Mouse (Mus musculus): ENCODE results near the gene Lilrb4a.
"Not testable (repeated sequence)": the region's sequence is repeated elsewhere in the genome, so short reads cannot be mapped to it uniquely, and the experiment has no call there.

The Lilrb4a gene

GRCm38 (mm10) chr10:51490691-51491090 is at the start of gene Lilrb4a:
Lilrb4a (plus strand) TSS chr10:51490956.
- H3K4me1 ChIP-seq (replicated peaks; ENCODE audit: low read depth, low read length); H3K36me3 ChIP-seq (ENCODE audit: insufficient read depth, low read length); H3K4me3 ChIP-seq (replicated peaks; ENCODE audit: low read length); H3K9me3 ChIP-seq (ENCODE audit: low read length); H3K27me3 ChIP-seq (ENCODE audit: insufficient read depth, low read length): not testable (repeated sequence)

- TF ChIP-seq POU5F1 (IDR thresholded peaks at IDR 0.05; ENCODE audit: borderline replicate concordance, low read length) (no peak), NANOG (IDR thresholded peaks at IDR 0.05; ENCODE audit: borderline replicate concordance, low read length) (no peak), CTCF (conservative IDR thresholded peaks at IDR 0.05; ENCODE audit: low read length) (no peak)
- H3K9me3 ChIP-seq (ENCODE audit: low read length): no peaks in the 10 kb centered on the region
- no peak overlapping the region for H3K4me3 ChIP-seq (replicated peaks; ENCODE audit: low read length)
These were observed 39.1 kb upstream of the Lilrb4a start for GRCm38 (mm10) chr10:51451610-51452009.

GRCm38 (mm10) chr10:51453616-51454298 is 37.0 kb upstream of the Lilrb4a start:
- no peak overlapping the region for H3K4me3 ChIP-seq (replicated peaks; ENCODE audit: low read length)
- no peaks in the 10 kb centered on the region for H3K9me3 ChIP-seq (ENCODE audit: low read length)
- H3K27me3 ChIP-seq (ENCODE audit: insufficient read depth, low read length): no peaks in the 10 kb centered on the region
- no peak for TF ChIP-seq POU5F1 (IDR thresholded peaks at IDR 0.05; ENCODE audit: borderline replicate concordance, low read length)
- no peak for TF ChIP-seq NANOG (IDR thresholded peaks at IDR 0.05; ENCODE audit: borderline replicate concordance, low read length)
- TF ChIP-seq CTCF (conservative IDR thresholded peaks at IDR 0.05; ENCODE audit: low read length): no peak
- H3K36me3 ChIP-seq (ENCODE audit: insufficient read depth, low read length): no peaks in the 10 kb centered on the region
- H3K4me1 ChIP-seq (replicated peaks; ENCODE audit: low read depth, low read length): no peaks in the 10 kb centered on the region

More at GRCm38 (mm10) chr10:51451610-51452009, 39.1 kb upstream of the Lilrb4a start:
- Histone ChIP-seq H3K4me1 (replicated peaks; ENCODE audit: low read depth, low read length) (no peaks in the 10 kb centered on the region), H3K36me3 (ENCODE audit: insufficient read depth, low read length) (no peaks in the 10 kb centered on the region), H3K27me3 (ENCODE audit: insufficient read depth, low read length) (no peaks in the 10 kb centered on the region)

GRCm38 (mm10) chr10:51454365-51454764 is 36.4 kb upstream of the Lilrb4a start:
- Histone ChIP-seq H3K9me3 (ENCODE audit: low read length) (no peaks in the 10 kb centered on the region), H3K36me3 (ENCODE audit: insufficient read depth, low read length) (no peaks in the 10 kb centered on the region), H3K4me3 (replicated peaks; ENCODE audit: low read length) (no peak overlapping the region), H3K4me1 (replicated peaks; ENCODE audit: low read depth, low read length) (no peaks in the 10 kb centered on the region), H3K27me3 (ENCODE audit: insufficient read depth, low read length) (no peaks in the 10 kb centered on the region)
- TF ChIP-seq NANOG (IDR thresholded peaks at IDR 0.05; ENCODE audit: borderline replicate concordance, low read length) (no peak), POU5F1 (IDR thresholded peaks at IDR 0.05; ENCODE audit: borderline replicate concordance, low read length) (no peak), CTCF (conservative IDR thresholded peaks at IDR 0.05; ENCODE audit: low read length) (no peak)

- no peaks in the 10 kb centered on the region for H3K4me1 ChIP-seq (replicated peaks; ENCODE audit: low read depth, low read length)
- TF ChIP-seq CTCF (conservative IDR thresholded peaks at IDR 0.05; ENCODE audit: low read length): no peak
- TF ChIP-seq NANOG (IDR thresholded peaks at IDR 0.05; ENCODE audit: borderline replicate concordance, low read length): no peak
- no peak for TF ChIP-seq POU5F1 (IDR thresholded peaks at IDR 0.05; ENCODE audit: borderline replicate concordance, low read length)
- no peaks in the 10 kb centered on the region for H3K27me3 ChIP-seq (ENCODE audit: insufficient read depth, low read length)
- H3K4me3 ChIP-seq (replicated peaks; ENCODE audit: low read length): no peak overlapping the region
- no peaks in the 10 kb centered on the region for H3K9me3 ChIP-seq (ENCODE audit: low read length)
- no peaks in the 10 kb centered on the region for H3K36me3 ChIP-seq (ENCODE audit: insufficient read depth, low read length)
These were observed 35.0 kb upstream of the Lilrb4a start for GRCm38 (mm10) chr10:51455762-51456161.

GRCm38 (mm10) chr10:51456369-51456768 is 34.4 kb upstream of the Lilrb4a start:
- Histone ChIP-seq H3K36me3 (ENCODE audit: insufficient read depth, low read length) (no peaks in the 10 kb centered on the region), H3K27me3 (ENCODE audit: insufficient read depth, low read length) (no peaks in the 10 kb centered on the region), H3K4me3 (replicated peaks; ENCODE audit: low read length) (no peak overlapping the region), H3K9me3 (ENCODE audit: low read length) (peaks cover under 1% of the 10 kb centered on the region; the same call in 1 of the 2 replicates), H3K4me1 (replicated peaks; ENCODE audit: low read depth, low read length) (no peaks in the 10 kb centered on the region)
- no peak for TF ChIP-seq NANOG (IDR thresholded peaks at IDR 0.05; ENCODE audit: borderline replicate concordance, low read length)
- no peak for TF ChIP-seq CTCF (conservative IDR thresholded peaks at IDR 0.05; ENCODE audit: low read length)

- H3K4me1 ChIP-seq (replicated peaks; ENCODE audit: low read depth, low read length): peaks cover 25% of the 10 kb centered on the region
- TF ChIP-seq POU5F1 (IDR thresholded peaks at IDR 0.05; ENCODE audit: borderline replicate concordance, low read length) (peak; percentile 36; the same call in 1 of the 2 replicates), NANOG (IDR thresholded peaks at IDR 0.05; ENCODE audit: borderline replicate concordance, low read length) (peak; percentile 96)
- not testable (repeated sequence) for H3K9me3 ChIP-seq (ENCODE audit: low read length); H3K36me3 ChIP-seq (ENCODE audit: insufficient read depth, low read length); H3K27me3 ChIP-seq (ENCODE audit: insufficient read depth, low read length); H3K4me3 ChIP-seq (replicated peaks; ENCODE audit: low read length)
These were observed 27.0 kb upstream of the Lilrb4a start for GRCm38 (mm10) chr10:51463800-51464199.

GRCm38 (mm10) chr10:51480397-51480796 is 10.4 kb upstream of the Lilrb4a start, which contains the start of the genes Gm49339 and Lilr4b:
Gm49339 (plus strand) TSS chr10:51480612.
Lilr4b (plus strand) TSS chr10:51480632.
- not testable (repeated sequence) for H3K4me3 ChIP-seq (replicated peaks; ENCODE audit: low read length); H3K4me1 ChIP-seq (replicated peaks; ENCODE audit: low read depth, low read length); H3K36me3 ChIP-seq (ENCODE audit: insufficient read depth, low read length); H3K9me3 ChIP-seq (ENCODE audit: low read length); H3K27me3 ChIP-seq (ENCODE audit: insufficient read depth, low read length)

GRCm38 (mm10) chr10:51520021-51520420 is 29.3 kb downstream of the Lilrb4a start:
- no peak overlapping the region for H3K4me3 ChIP-seq (replicated peaks; ENCODE audit: low read length)
- H3K36me3 ChIP-seq (ENCODE audit: insufficient read depth, low read length): no peaks in the 10 kb centered on the region
- no peaks in the 10 kb centered on the region for H3K27me3 ChIP-seq (ENCODE audit: insufficient read depth, low read length)
- no peak for TF ChIP-seq POU5F1 (IDR thresholded peaks at IDR 0.05; ENCODE audit: borderline replicate concordance, low read length)
- TF ChIP-seq NANOG (IDR thresholded peaks at IDR 0.05; ENCODE audit: borderline replicate concordance, low read length): no peak
- no peak for TF ChIP-seq CTCF (conservative IDR thresholded peaks at IDR 0.05; ENCODE audit: low read length)
- no peaks in the 10 kb centered on the region for H3K4me1 ChIP-seq (replicated peaks; ENCODE audit: low read depth, low read length)
- H3K9me3 ChIP-seq (ENCODE audit: low read length): no peaks in the 10 kb centered on the region
